Comparison of ENCODE assay signal across 15 mouse cellular contexts in genomic region chr16:58401079-58401478, GRCm38 (mm10).
"Had no signal": no experiment of that assay in that cellular context is flagged by ENCODE, and none has a peak within 500 bp of the region (broad histone marks: within the 10 kb centered on the region; RNA-seq: fewer than 3 reads in every experiment).

No protein-coding gene starts in this region.

- DNase-seq: retina, postnatal 1 day; right cerebral cortex, adult 18-20 months; right cerebral cortex, postnatal 14 days; right cerebral cortex, postnatal 25 days; right cerebral cortex, postnatal 4 days; spleen, adult 18-20 months; thymus, adult 18-20 months; thymus, adult 2 months; thymus, postnatal 14 days; thymus, postnatal 25 days; thymus, postnatal 36 days; thymus, postnatal 4 days had no signal

- H3K4me1 ChIP-seq: stomach, embryonic 15.5 days had no signal

- H3K9ac ChIP-seq: neural tube, embryonic 15.5 days; stomach, embryonic 15.5 days had no signal

- H3K36me3 ChIP-seq: neural tube, embryonic 15.5 days; stomach, embryonic 15.5 days had no signal

- H3K4me3 ChIP-seq: neural tube, embryonic 15.5 days; stomach, embryonic 15.5 days had no signal

- H3K27me3 ChIP-seq: neural tube, embryonic 15.5 days; stomach, embryonic 15.5 days had no signal

- H3K27ac ChIP-seq: neural tube, embryonic 15.5 days; stomach, embryonic 15.5 days; stomach, postnatal 0 days had no signal

- H3K4me2 ChIP-seq: neural tube, embryonic 15.5 days; stomach, embryonic 15.5 days had no signal

- H3K9me3 ChIP-seq: neural tube, embryonic 15.5 days; stomach, embryonic 15.5 days had no signal
